Mouse (Mus musculus): ENCODE measurements around the gene Trim54. TPM values are rescaled to one million over a fixed set of nuclear protein-coding genes. Genes with fewer than 3 reads are reported as not detected.

Trim54 gene
- polyA plus RNA-seq (2012; rRNA removed; ENCODE audit: low replicate concordance), result 0.12 and 58.4 TPM in 2 replicates

GRCm38 (mm10) chr5:31116354-31116753, at the start of gene Trim54:
TSS of gene Trim54 (plus strand) at chr5:31116712.

GRCm38 (mm10) chr5:31105814-31106335, 10.6 kb upstream of the Trim54 start, which contains the start of gene Dnajc5g:
TSS of gene Dnajc5g (plus strand) at chr5:31106285.

GRCm38 (mm10) chr5:31108000-31108490, 8.5 kb upstream of the Trim54 start, which contains the start of gene Slc30a3:
TSS of gene Slc30a3 (minus strand) at chr5:31108237.

GRCm38 (mm10) chr5:31138241-31138967, 21.9 kb downstream of the Trim54 start, which contains the start of gene Ucn:
TSS of gene Ucn (minus strand) at chr5:31138829.

GRCm38 (mm10) chr5:31154152-31154553, 37.6 kb downstream of the Trim54 start, which contains the start of gene Mpv17:
TSS of gene Mpv17 (minus strand) at chr5:31154251.

GRCm38 (mm10) chr5:31179766-31180630, 63.5 kb downstream of the Trim54 start, which contains the start of the genes Gm29609 and Gtf3c2:
TSS of gene Gm29609 (minus strand) at chr5:31179911.
TSS of gene Gtf3c2 (minus strand) at chr5:31180144.

Other genes with a start within 250 kb of the Trim54 start
- gene Tmem214, start 248.7 kb upstream of the Trim54 start, polyA plus RNA-seq (2012; rRNA removed; ENCODE audit: low replicate concordance), result 94.4 and 99.5 TPM in 2 replicates
- 9.7 and 14.6 TPM in 2 replicates for gene Agbl5, start 228.0 kb upstream of the Trim54 start, polyA plus RNA-seq (2012; rRNA removed; ENCODE audit: low replicate concordance)
- gene Ost4, start 208.9 kb upstream of the Trim54 start, polyA plus RNA-seq (2012; rRNA removed; ENCODE audit: low replicate concordance), result 171 and 178 TPM in 2 replicates
- gene Emilin1, start 203.3 kb upstream of the Trim54 start, polyA plus RNA-seq (2012; rRNA removed; ENCODE audit: low replicate concordance), result 27.5 and 46.9 TPM in 2 replicates
- 35.7 and 36.4 TPM in 2 replicates for gene Khk, start 195.3 kb upstream of the Trim54 start, polyA plus RNA-seq (2012; rRNA removed; ENCODE audit: low replicate concordance)
- gene Cgref1, start 171.1 kb upstream of the Trim54 start, polyA plus RNA-seq (2012; rRNA removed; ENCODE audit: low replicate concordance), result 1.5 and 2.5 TPM in 2 replicates
- gene Preb, start 156.4 kb upstream of the Trim54 start, polyA plus RNA-seq (2012; rRNA removed; ENCODE audit: low replicate concordance), result 250 and 344 TPM in 2 replicates
- gene Tcf23, start 148.1 kb upstream of the Trim54 start, polyA plus RNA-seq (2012; rRNA removed; ENCODE audit: low replicate concordance), result 0.10 and 0.11 TPM in 2 replicates
- 125 and 213 TPM in 2 replicates for gene Atraid, start 68.4 kb upstream of the Trim54 start, polyA plus RNA-seq (2012; rRNA removed; ENCODE audit: low replicate concordance)
- 94.2 and 109 TPM in 2 replicates for gene Slc5a6, start 67.8 kb upstream of the Trim54 start, polyA plus RNA-seq (2012; rRNA removed; ENCODE audit: low replicate concordance)
- gene Cad, start 61.9 kb upstream of the Trim54 start, polyA plus RNA-seq (2012; rRNA removed; ENCODE audit: low replicate concordance), result 38.9 and 72.1 TPM in 2 replicates
- 0.07 TPM in 1 of 2 replicates, not detected in the other for gene Dnajc5g, start 10.4 kb upstream of the Trim54 start, polyA plus RNA-seq (2012; rRNA removed; ENCODE audit: low replicate concordance)
- gene Slc30a3, start 8.5 kb upstream of the Trim54 start, polyA plus RNA-seq (2012; rRNA removed; ENCODE audit: low replicate concordance), result 0.13 and 0.33 TPM in 2 replicates
- gene Ucn, start 22.1 kb downstream of the Trim54 start, polyA plus RNA-seq (2012; rRNA removed; ENCODE audit: low replicate concordance), result not detected in 2 replicates
- 108 and 257 TPM in 2 replicates for gene Mpv17, start 37.5 kb downstream of the Trim54 start, polyA plus RNA-seq (2012; rRNA removed; ENCODE audit: low replicate concordance)
- 1.9 and 2.9 TPM in 2 replicates for gene Gm29609, start 63.2 kb downstream of the Trim54 start, polyA plus RNA-seq (2012; rRNA removed; ENCODE audit: low replicate concordance)
- gene Gtf3c2, start 63.4 kb downstream of the Trim54 start, polyA plus RNA-seq (2012; rRNA removed; ENCODE audit: low replicate concordance), result 45.6 and 73.6 TPM in 2 replicates
- 84.7 and 87.0 TPM in 2 replicates for gene Snx17, start 76.5 kb downstream of the Trim54 start, polyA plus RNA-seq (2012; rRNA removed; ENCODE audit: low replicate concordance)
- gene Eif2b4, start 76.7 kb downstream of the Trim54 start, polyA plus RNA-seq (2012; rRNA removed; ENCODE audit: low replicate concordance), result 40.4 and 67.9 TPM in 2 replicates
- 50.0 and 88.9 TPM in 2 replicates for gene Zfp513, start 85.6 kb downstream of the Trim54 start, polyA plus RNA-seq (2012; rRNA removed; ENCODE audit: low replicate concordance)
- 38.9 and 102 TPM in 2 replicates for gene Ppm1g, start 104.0 kb downstream of the Trim54 start, polyA plus RNA-seq (2012; rRNA removed; ENCODE audit: low replicate concordance)
- gene Nrbp1, start 124.2 kb downstream of the Trim54 start, polyA plus RNA-seq (2012; rRNA removed; ENCODE audit: low replicate concordance), result 202 and 225 TPM in 2 replicates
- 0.53 and 1.4 TPM in 2 replicates for gene Gm9970, start 124.5 kb downstream of the Trim54 start, polyA plus RNA-seq (2012; rRNA removed; ENCODE audit: low replicate concordance)
- 47.3 and 57.7 TPM in 2 replicates for gene Krtcap3, start 135.0 kb downstream of the Trim54 start, polyA plus RNA-seq (2012; rRNA removed; ENCODE audit: low replicate concordance)
- gene Ift172, start 174.4 kb downstream of the Trim54 start, polyA plus RNA-seq (2012; rRNA removed; ENCODE audit: low replicate concordance), result 29.7 and 31.8 TPM in 2 replicates
- 15.6 and 18.2 TPM in 2 replicates for gene Fndc4, start 179.4 kb downstream of the Trim54 start, polyA plus RNA-seq (2012; rRNA removed; ENCODE audit: low replicate concordance)
- 0.36 and 0.84 TPM in 2 replicates for gene Gckr, start 180.7 kb downstream of the Trim54 start, polyA plus RNA-seq (2012; rRNA removed; ENCODE audit: low replicate concordance)